Comparison of ENCODE assay signal across 8 mouse cellular contexts in the genomic region with DNA sequence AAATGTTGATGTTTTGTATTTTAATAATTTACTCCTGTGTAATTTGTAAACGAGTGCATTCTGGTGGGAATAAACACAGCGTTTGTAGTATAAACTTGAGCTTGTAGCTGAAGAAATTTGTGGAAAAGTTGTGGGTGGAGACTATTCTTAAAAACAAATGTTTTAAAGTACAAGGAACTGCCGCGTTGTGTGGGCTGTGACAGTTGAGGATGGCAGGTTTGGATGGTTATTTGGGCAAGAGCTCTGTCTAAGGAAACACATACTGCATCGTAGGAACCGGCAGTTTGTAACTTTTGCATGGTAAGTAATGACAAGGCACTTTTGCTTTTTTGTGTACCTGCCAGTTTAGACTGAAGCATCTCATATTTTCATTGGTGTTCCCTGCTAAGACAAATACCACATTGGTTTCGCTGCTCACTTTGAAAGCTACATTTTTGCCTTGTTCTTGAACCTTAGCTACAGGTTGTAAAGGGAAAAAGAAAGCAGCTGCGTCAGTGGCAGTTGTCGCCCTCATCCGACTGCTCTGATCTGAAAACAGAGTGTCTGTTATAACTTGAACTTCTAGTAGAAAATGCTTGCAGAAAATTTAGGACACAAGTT. TPM values are rescaled to one million over a fixed set of nuclear protein-coding genes. Genes with fewer than 3 reads are reported as not detected.
DNase-seq lines count a peak whose midpoint lies in the region; ATAC-seq and TF ChIP-seq lines count a peak whose summit lies in the region.

No protein-coding gene starts in this region.

- no peak overlapping the region for H3K27ac ChIP-seq in liver, adult 2 months (replicated peaks; ENCODE audit: insufficient read depth, low read depth, low read length)
- no peak overlapping the region for H3K27ac ChIP-seq in hindbrain, embryonic 15.5 days (replicated peaks)

- peak; percentile 24 to 75 for DNase-seq in adrenal gland, adult (ENCODE audit: inconsistent age in 2 of 2, low spot score in 1 of 2)
- no peak for DNase-seq in adrenal gland, postnatal 14 days
- DNase-seq in liver, adult 2 months (ENCODE audit: extremely low read depth, low read depth, low spot score): peak; percentile 61
- no peak for DNase-seq in liver
- peak; percentile 65 for DNase-seq in naive thymus-derived CD4-positive, alpha-beta T cell, adult 2 months (ENCODE audit: low read depth)
- DNase-seq in spleen, postnatal 4 days (ENCODE audit: low spot score in 2 of 2): no peak
- DNase-seq in ovary, postnatal 14 days (ENCODE audit: low spot score): no peak

- peak overlapping the region; percentile 82 for H3K4me2 ChIP-seq in hindbrain, embryonic 15.5 days

- H3K4me3 ChIP-seq in liver, adult 2 months (ENCODE audit: insufficient read depth, low read depth, low read length): peak overlapping the region; percentile 26; the same call in 1 of the 2 replicates
- H3K4me3 ChIP-seq in hindbrain, embryonic 15.5 days: no peak overlapping the region

- H3K27me3 ChIP-seq in liver, adult 2 months (ENCODE audit: control insufficient read depth, insufficient read depth, low read length): no peaks in the 10 kb centered on the region
- H3K27me3 ChIP-seq in hindbrain, embryonic 15.5 days: no peaks in the 10 kb centered on the region

- no peak for TF ChIP-seq CTCF in liver, adult 2 months (IDR thresholded peaks at IDR 0.05; ENCODE audit: low read depth, low read length)

- peaks cover 10% of the 10 kb centered on the region; the same call in 1 of the 2 replicates for H3K4me1 ChIP-seq in liver, adult 2 months (ENCODE audit: control insufficient read depth, insufficient read depth, low read length)
- peaks cover 16% of the 10 kb centered on the region for H3K4me1 ChIP-seq in hindbrain, embryonic 15.5 days (replicated peaks)

- no peaks in the 10 kb centered on the region for H3K36me3 ChIP-seq in liver, adult 2 months (ENCODE audit: control insufficient read depth, insufficient read depth, low read length)
- no peaks in the 10 kb centered on the region for H3K36me3 ChIP-seq in hindbrain, embryonic 15.5 days

- no peak for TF ChIP-seq POLR2A in liver, adult 2 months (IDR thresholded peaks at IDR 0.05; ENCODE audit: extremely low read depth, insufficient read depth, low read length)

- H3K9ac ChIP-seq in liver, adult 2 months (ENCODE audit: low read depth, low read length): no peak overlapping the region
- 0 out of 2 replicates have a peak overlapping the region, but pooled peaks have one; percentile 16 for H3K9ac ChIP-seq in hindbrain, embryonic 15.5 days

- H3K9me3 ChIP-seq in hindbrain, embryonic 15.5 days: no peaks in the 10 kb centered on the region

- WGBS in liver, adult 2 months: 11% methylated on average over 10 of the region's 10 CpGs
- 81% methylated on average over 10 of the region's 10 CpGs for WGBS in hindbrain, embryonic 15.5 days

- no peak for ATAC-seq in hindbrain, embryonic 15.5 days (ENCODE audit: low FRiP score, low read depth)

- H3K79me2 ChIP-seq in liver, adult 2 months (ENCODE audit: control insufficient read depth, insufficient read depth, low read length): peaks cover 22% of the 10 kb centered on the region

RNA-seq across cellular contexts. Expression of a gene that starts 2.1 kb away (rescaled TPM):
- total RNA-seq in adrenal gland, postnatal 14 days (2021): 38.8 and 49.0 TPM in 2 replicates
- total RNA-seq in liver, adult 2 months (2014; rRNA removed): 18.9 and 19.0 TPM in 2 replicates
- 2.7 and 2.8 TPM in 2 replicates for polyA plus RNA-seq in liver, adult 2 months (2012; rRNA removed)
- polyA plus RNA-seq in hindbrain, embryonic 15.5 days (2015; fragmentation: Nextera tagmentation; extraction: Ambion mirVana): 3.1 and 3.4 TPM in 2 replicates

Comparison
In these comparisons a context has a peak if more than half of its experiments do, and no peak if none do; other contexts are left out.
1. DNase-seq: peak in adrenal gland, adult (2 of 2), liver, adult 2 months (single experiment) and naive thymus-derived CD4-positive, alpha-beta T cell, adult 2 months (single experiment); none in adrenal gland, postnatal 14 days (single experiment), liver (single experiment), spleen, postnatal 4 days (0 of 2) and ovary, postnatal 14 days (single experiment).